Mouse (Mus musculus) E14TG2a.4 (cell line): Measurements from ENCODE around the gene Gm49345.

Source experiments
- CTCF ChIP-seq: conservative IDR thresholded peaks from 2 replicates; pipeline ENCODE4 v1.5.1; 2014; ENCODE audit warnings: low read length
- POU5F1 ChIP-seq: IDR thresholded peaks from 2 replicates; pipeline ENCODE4 v1.6.1; 2014; ENCODE audit warnings: low read length, borderline replicate concordance

DNA sequence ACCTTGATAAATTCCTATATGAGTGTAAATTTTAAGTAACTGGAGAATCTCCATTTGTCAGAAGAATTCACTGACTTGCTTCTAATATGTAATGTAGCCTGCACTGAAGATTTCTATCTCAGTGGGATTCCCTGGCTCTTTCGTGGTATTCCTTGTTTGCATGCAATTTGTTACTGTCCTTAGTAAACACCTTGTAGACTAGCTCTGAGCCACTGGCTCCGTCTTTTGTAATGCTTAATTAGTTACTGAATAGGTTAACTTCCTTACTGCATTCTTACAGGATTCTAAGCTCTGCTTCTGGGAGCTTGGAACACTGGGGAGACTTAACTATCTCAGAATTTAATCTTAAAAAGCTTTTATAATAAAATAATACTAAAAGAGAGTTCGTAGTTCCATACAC, 14.9 kb upstream of the Gm49345 start:
- TF ChIP-seq CTCF (no peak), POU5F1 (no peak)
